Mouse (Mus musculus) kidney, adult 2 months (tissue): ENCODE measurements around the gene Cog1. TPM values are rescaled to one million over a fixed set of nuclear protein-coding genes. Genes with fewer than 3 reads are reported as not detected.

Source experiments
- DNase-seq: peaks from one replicate; pipeline ENCODE4 v3.0.0; 2021
- H3K27ac ChIP-seq: fragments of 200-500 bp; 2 replicates; pipeline ENCODE4 v1.5.1; 2012; ENCODE audit warnings: low read depth, low read length, control low read depth, inconsistent platforms; ENCODE audit not compliant: insufficient read depth
- H3K27me3 ChIP-seq: fragments of 200-500 bp; replicated peaks from 2 replicates; pipeline ENCODE4 v1.6.1; 2012; ENCODE audit warnings: mild to moderate bottlenecking, moderate library complexity, low read length, inconsistent platforms; ENCODE audit not compliant: control insufficient read depth, insufficient read depth
- H3K36me3 ChIP-seq: fragments of 200-500 bp; 2 replicates; pipeline ENCODE4 v1.6.1; 2012; ENCODE audit warnings: mild to moderate bottlenecking, moderate library complexity, low read length, inconsistent platforms; ENCODE audit not compliant: control insufficient read depth, insufficient read depth
- H3K4me1 ChIP-seq: fragments of 200-500 bp; 2 replicates; pipeline ENCODE4 v1.6.1; 2011; ENCODE audit warnings: low read length; ENCODE audit not compliant: control insufficient read depth, insufficient read depth
- H3K4me3 ChIP-seq: fragments of 200-500 bp; 2 replicates; pipeline ENCODE4 v1.5.1; 2011; ENCODE audit warnings: mild to moderate bottlenecking, low read depth, low read length, control low read depth; ENCODE audit not compliant: insufficient read depth
- CTCF ChIP-seq: fragments of 200-500 bp; conservative IDR thresholded peaks from 2 replicates; pipeline ENCODE4 v1.5.1; 2011; ENCODE audit warnings: low read depth, mild to moderate bottlenecking, control low read depth, low read length, moderate library complexity, mixed read lengths; ENCODE audit not compliant: insufficient read depth, insufficient read length
- POLR2A ChIP-seq: fragments of 200-500 bp; IDR thresholded peaks from one replicate; pipeline ENCODE4 v1.6.1; 2011; ENCODE audit warnings: low read depth, low read length, control low read depth
- WGBS: fragments of 180-500 bp; shearing (Covaris S2); methylation state at CpG from one replicate; pipeline ENCODE4 v1.1.7; 2018; 5-methylcytosine and 5-hydroxymethylcytosine counted together
- polyA plus RNA-seq: library from polyadenylated mRNA; depleted of rRNA; stranded (reverse); fragments of >200 nt; gene quantifications from 2 replicates; pipeline ENCODE4 v1.2.3, GENCODE M21; 2012

The Cog1 gene
- polyA plus RNA-seq, 1 experiment, result 32.8 TPM

- no peak for DNase-seq
Observed at GRCm38 (mm10) chr11:113705966-113706652, 57.1 kb downstream of the Cog1 start.

GRCm38 (mm10) chr11:113708629-113709213 lies 59.8 kb downstream of the Cog1 start:
- no peak for TF ChIP-seq CTCF
- TF ChIP-seq POLR2A, result no peak
- no peaks in the 10 kb centered on the region for H3K27me3 ChIP-seq
- H3K36me3 ChIP-seq, result no peaks in the 10 kb centered on the region
- 80% methylated on average over 19 of the region's 19 CpGs for WGBS
- no peak overlapping the region for H3K27ac ChIP-seq
- H3K4me3 ChIP-seq, result no peak overlapping the region
- H3K4me1 ChIP-seq, result 0 out of 2 replicates have a peak, but pooled peaks cover 4% of the 10 kb centered on the region
- no peak for DNase-seq

More at GRCm38 (mm10) chr11:113705966-113706652, 57.1 kb downstream of the Cog1 start:
- Histone ChIP-seq H3K27me3 (no peaks in the 10 kb centered on the region), H3K4me1 (0 out of 2 replicates have a peak, but pooled peaks cover 4% of the 10 kb centered on the region), H3K4me3 (no peak overlapping the region), H3K36me3 (no peaks in the 10 kb centered on the region), H3K27ac (no peak overlapping the region)
- TF ChIP-seq CTCF (no peak), POLR2A (no peak)
- WGBS, result 80% methylated on average over 15 of the region's 15 CpGs

GRCm38 (mm10) chr11:113709272-113709671 lies 60.3 kb downstream of the Cog1 start:
- TF ChIP-seq POLR2A (no peak), CTCF (no peak)
- H3K27ac ChIP-seq, result no peak overlapping the region
- no peak for DNase-seq
- no peaks in the 10 kb centered on the region for H3K36me3 ChIP-seq
- H3K27me3 ChIP-seq, result no peaks in the 10 kb centered on the region
- 0 out of 2 replicates have a peak, but pooled peaks cover 4% of the 10 kb centered on the region for H3K4me1 ChIP-seq
- 71% methylated on average over 15 of the region's 15 CpGs for WGBS
- no peak overlapping the region for H3K4me3 ChIP-seq

- Histone ChIP-seq H3K27ac (peak within 1 kb of the TSS; percentile 66), H3K4me3 (no peak within 1 kb of the TSS), H3K36me3 (no peaks in the 10 kb centered on the region), H3K4me1 (0 out of 2 replicates have a peak, but pooled peaks cover 4% of the 10 kb centered on the region), H3K27me3 (no peaks in the 10 kb centered on the region)
- no peak for DNase-seq
- no peak for TF ChIP-seq CTCF
- no peak for TF ChIP-seq POLR2A
- 27% methylated on average over 11 of the region's 11 CpGs for WGBS
Observed at GRCm38 (mm10) chr11:113709731-113710256, 60.8 kb downstream of the Cog1 start, which contains the start of gene Cpsf4l. Gene Cpsf4l (minus strand): TSS chr11:113710017.

GRCm38 (mm10) chr11:113710257-113710777 lies 61.3 kb downstream of the Cog1 start:
- peak overlapping the region; percentile 66 for H3K27ac ChIP-seq

DNA sequence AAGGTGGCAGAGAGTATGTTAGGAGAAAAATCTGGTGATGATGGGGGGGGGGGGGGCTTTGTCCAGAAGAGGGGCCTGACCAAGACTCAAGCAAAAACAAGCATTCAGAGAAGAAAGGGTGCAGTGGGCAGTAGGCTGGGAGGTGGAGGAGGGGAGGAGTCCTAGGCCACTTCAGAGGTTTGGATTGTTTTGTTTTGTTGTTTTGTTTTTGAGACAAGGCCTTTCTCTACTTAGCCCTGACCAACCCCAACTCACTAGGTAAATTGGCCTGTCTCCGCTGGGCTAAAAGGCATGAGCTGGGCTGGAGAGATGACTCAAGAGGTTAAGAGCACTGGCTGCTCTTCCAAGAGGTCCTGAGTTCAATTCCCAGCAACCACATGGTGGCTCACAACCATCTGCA lies 62.1 kb downstream of the Cog1 start:
- Histone ChIP-seq H3K27me3 (no peaks in the 10 kb centered on the region), H3K27ac (no peak overlapping the region), H3K36me3 (no peaks in the 10 kb centered on the region), H3K4me3 (no peak overlapping the region), H3K4me1 (0 out of 2 replicates have a peak, but pooled peaks cover 4% of the 10 kb centered on the region)
- DNase-seq, result no peak
- 95% methylated on average over 1 of the region's 1 CpGs for WGBS
- TF ChIP-seq POLR2A, result no peak
- no peak for TF ChIP-seq CTCF

More at GRCm38 (mm10) chr11:113710257-113710777, 61.3 kb downstream of the Cog1 start:
- H3K4me3 ChIP-seq, result no peak overlapping the region
- 0 out of 2 replicates have a peak, but pooled peaks cover 4% of the 10 kb centered on the region for H3K4me1 ChIP-seq
- TF ChIP-seq CTCF (no peak), POLR2A (no peak)
- H3K36me3 ChIP-seq, result no peaks in the 10 kb centered on the region
- no peaks in the 10 kb centered on the region for H3K27me3 ChIP-seq
- WGBS, result 21% methylated on average over 10 of the region's 10 CpGs
- peak; percentile 41 for DNase-seq

GRCm38 (mm10) chr11:113715078-113715674 lies 66.2 kb downstream of the Cog1 start:
- 85% methylated on average over 7 of the region's 7 CpGs for WGBS
- no peak overlapping the region for H3K4me3 ChIP-seq
- H3K27ac ChIP-seq, result no peak overlapping the region
- no peak for DNase-seq
- no peaks in the 10 kb centered on the region for H3K27me3 ChIP-seq
- TF ChIP-seq CTCF, result peak; percentile 48; the same call in 1 of the 2 replicates
- no peak for TF ChIP-seq POLR2A
- H3K4me1 ChIP-seq, result peaks cover 4% of the 10 kb centered on the region; the same call in 1 of the 2 replicates
- H3K36me3 ChIP-seq, result no peaks in the 10 kb centered on the region
